Mouse (Mus musculus) intestine, postnatal 0 days (tissue): Measurements from ENCODE around the gene Cmtm3. TPM values are rescaled to one million over a fixed set of nuclear protein-coding genes. Genes with fewer than 3 reads are reported as not detected.
"Not testable (repeated sequence)": the region's sequence is repeated elsewhere in the genome, so short reads cannot be mapped to it uniquely, and the experiment has no call there.

Experiments used
- ATAC-seq: fragments of 200-750 bp; cut with Nextera tagmentation; 2 replicates; pipeline ENCODE4 v1.8.0; 2017; ENCODE audit warnings: mild to moderate bottlenecking, moderate TSS enrichment, moderate library complexity
- H3K27ac ChIP-seq: fragments of 300-500 bp; sonication (generic); 2 replicates; pipeline ENCODE4 v1.5.1; 2014; ENCODE audit warnings: mild to moderate bottlenecking, low read depth, low read length, moderate library complexity
- H3K27me3 ChIP-seq: fragments of 300-500 bp; sonication (generic); replicated peaks from 2 replicates; pipeline ENCODE4 v1.6.1; 2014; ENCODE audit warnings: low read length, mixed read lengths; ENCODE audit not compliant: control insufficient read depth, insufficient read depth
- H3K36me3 ChIP-seq: fragments of 300-500 bp; sonication (generic); 2 replicates; pipeline ENCODE4 v1.6.1; 2014; ENCODE audit warnings: mild to moderate bottlenecking, moderate library complexity; ENCODE audit not compliant: control insufficient read depth, insufficient read depth
- H3K4me1 ChIP-seq: fragments of 300-500 bp; sonication (generic); replicated peaks from 2 replicates; pipeline ENCODE4 v1.6.1; 2014; ENCODE audit warnings: antibody characterized with exemption, low read length, mixed read lengths; ENCODE audit not compliant: control insufficient read depth, insufficient read depth
- H3K4me2 ChIP-seq: fragments of 300-500 bp; sonication (generic); replicated peaks from 2 replicates; pipeline ENCODE4 v1.6.1; 2014; ENCODE audit warnings: low read depth, mild to moderate bottlenecking, moderate library complexity
- H3K4me3 ChIP-seq: fragments of 300-500 bp; sonication (generic); 2 replicates; pipeline ENCODE4 v1.5.1; 2014; ENCODE audit warnings: low read depth, low read length
- H3K9ac ChIP-seq: fragments of 300-500 bp; sonication (generic); 2 replicates; pipeline ENCODE4 v1.6.1; 2014; ENCODE audit warnings: mild to moderate bottlenecking, low read depth, low read length
- H3K9me3 ChIP-seq: fragments of 300-500 bp; sonication (generic); 2 replicates; pipeline ENCODE4 v1.6.1; 2016; ENCODE audit warnings: mixed run types; ENCODE audit not compliant: control insufficient read depth
- CTCF ChIP-seq: sonication (generic); IDR thresholded peaks from 2 replicates; pipeline ENCODE4 v1.5.1; 2016; ENCODE audit warnings: low read depth, mild to moderate bottlenecking, control low read depth, antibody characterized with exemption, moderate library complexity
- WGBS: fragments of 180-500 bp; shearing (Covaris S2); extraction: QIAGEN DNeasy Blood & Tissue Kit; methylation state at CpG from one replicate; pipeline ENCODE4 v1.1.7; 2014; 5-methylcytosine and 5-hydroxymethylcytosine counted together
- polyA plus RNA-seq: library from polyadenylated mRNA; unstranded; fragments of >200 nt; fragmentation: Nextera tagmentation; extraction: Ambion mirVana; gene quantifications from 2 replicates; pipeline ENCODE4 v1.2.1, GENCODE M21; 2015

The Cmtm3 gene
- polyA plus RNA-seq, 1 experiment from 2014 or later = 40.3 TPM

DNA sequence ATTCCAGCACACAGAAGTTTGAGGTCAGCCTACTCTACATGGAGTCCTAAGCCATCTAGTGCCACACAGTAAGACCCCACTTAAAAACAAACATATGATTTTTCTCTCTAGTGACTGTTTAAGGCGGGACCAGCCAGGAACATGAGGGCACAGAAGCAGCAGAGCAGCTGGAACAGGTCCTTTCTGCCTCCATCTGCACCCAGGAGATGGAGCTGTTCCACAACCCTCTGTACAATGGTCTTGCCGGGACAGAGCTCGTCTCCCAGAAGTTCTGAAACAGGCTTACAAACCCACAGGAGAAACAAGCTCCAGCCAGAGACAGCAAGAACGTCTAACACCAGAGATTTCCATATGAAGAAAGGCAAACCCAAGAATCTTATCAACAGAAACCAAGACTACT is 25.9 kb upstream of the Cmtm3 start:
- WGBS = 53% methylated on average over 4 of the region's 4 CpGs

DNA sequence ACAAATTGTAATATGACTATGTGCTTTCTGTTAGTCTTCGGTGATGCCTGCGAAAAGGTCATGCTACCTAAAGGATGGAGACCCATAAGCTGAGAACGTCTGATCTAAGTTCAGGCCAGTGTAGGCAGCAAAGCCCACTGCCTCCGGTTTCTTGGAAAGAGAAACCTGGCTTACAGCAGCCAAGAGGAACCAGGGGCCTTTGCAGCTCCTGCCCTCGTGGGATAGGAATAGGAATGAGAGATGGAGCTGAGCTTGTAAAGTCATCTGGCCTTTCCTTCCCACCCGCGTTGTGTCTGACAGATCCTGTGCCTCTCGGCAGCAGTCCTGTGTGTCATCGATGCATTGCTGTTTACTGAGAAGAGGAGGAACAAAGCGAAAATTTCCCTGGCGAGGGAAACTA is 17.9 kb upstream of the Cmtm3 start, which contains the start of gene Gm11020:
Gm11020 (plus strand) TSS at position 301 of the 400 bp plus-strand sequence.
- not testable (repeated sequence) for H3K4me3 ChIP-seq, H3K4me1 ChIP-seq, H3K9me3 ChIP-seq, ATAC-seq, H3K36me3 ChIP-seq, H3K27ac ChIP-seq, H3K27me3 ChIP-seq, H3K9ac ChIP-seq, H3K4me2 ChIP-seq
- 75% methylated on average over 7 of the region's 11 CpGs for WGBS

More for the DNA sequence above, 25.9 kb upstream of the Cmtm3 start:
- Histone ChIP-seq H3K36me3 (no peaks in the 10 kb centered on the region), H3K9ac (no peak overlapping the region), H3K27me3 (no peaks in the 10 kb centered on the region), H3K4me3 (no peak overlapping the region), H3K4me2 (no peak overlapping the region), H3K4me1 (no peaks in the 10 kb centered on the region), H3K27ac (no peak overlapping the region), H3K9me3 (no peaks in the 10 kb centered on the region)
- peak; percentile 61 for TF ChIP-seq CTCF
- ATAC-seq = no peak

DNA sequence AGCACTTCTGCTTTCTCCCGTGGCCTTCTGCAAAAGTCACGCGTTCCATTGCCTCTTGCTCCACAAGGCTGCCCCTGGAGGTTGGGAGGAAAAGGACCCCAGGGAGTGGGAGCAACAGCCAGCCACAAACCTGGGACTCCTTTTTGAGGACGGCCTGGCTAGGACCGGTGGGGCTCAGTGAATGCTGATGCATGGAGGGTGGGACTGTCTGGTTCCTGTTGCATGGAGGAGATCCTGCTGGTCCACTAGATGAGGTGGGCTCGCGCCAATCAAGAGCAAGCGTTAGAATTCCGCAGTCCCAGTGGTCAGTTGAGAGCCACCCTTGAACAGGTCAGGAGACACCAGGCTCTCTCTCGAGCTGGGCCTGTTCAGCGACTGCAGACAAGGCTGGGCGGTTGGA is 17.3 kb upstream of the Cmtm3 start, which contains the start of gene Cmtm2b:
Cmtm2b (plus strand) TSS at position 301 of the 400 bp plus-strand sequence.
- ATAC-seq, H3K27me3 ChIP-seq, H3K9me3 ChIP-seq, H3K36me3 ChIP-seq, H3K4me2 ChIP-seq, H3K27ac ChIP-seq, H3K9ac ChIP-seq, H3K4me3 ChIP-seq, H3K4me1 ChIP-seq: not testable (repeated sequence)
- 85% methylated on average over 12 of the region's 12 CpGs for WGBS

DNA sequence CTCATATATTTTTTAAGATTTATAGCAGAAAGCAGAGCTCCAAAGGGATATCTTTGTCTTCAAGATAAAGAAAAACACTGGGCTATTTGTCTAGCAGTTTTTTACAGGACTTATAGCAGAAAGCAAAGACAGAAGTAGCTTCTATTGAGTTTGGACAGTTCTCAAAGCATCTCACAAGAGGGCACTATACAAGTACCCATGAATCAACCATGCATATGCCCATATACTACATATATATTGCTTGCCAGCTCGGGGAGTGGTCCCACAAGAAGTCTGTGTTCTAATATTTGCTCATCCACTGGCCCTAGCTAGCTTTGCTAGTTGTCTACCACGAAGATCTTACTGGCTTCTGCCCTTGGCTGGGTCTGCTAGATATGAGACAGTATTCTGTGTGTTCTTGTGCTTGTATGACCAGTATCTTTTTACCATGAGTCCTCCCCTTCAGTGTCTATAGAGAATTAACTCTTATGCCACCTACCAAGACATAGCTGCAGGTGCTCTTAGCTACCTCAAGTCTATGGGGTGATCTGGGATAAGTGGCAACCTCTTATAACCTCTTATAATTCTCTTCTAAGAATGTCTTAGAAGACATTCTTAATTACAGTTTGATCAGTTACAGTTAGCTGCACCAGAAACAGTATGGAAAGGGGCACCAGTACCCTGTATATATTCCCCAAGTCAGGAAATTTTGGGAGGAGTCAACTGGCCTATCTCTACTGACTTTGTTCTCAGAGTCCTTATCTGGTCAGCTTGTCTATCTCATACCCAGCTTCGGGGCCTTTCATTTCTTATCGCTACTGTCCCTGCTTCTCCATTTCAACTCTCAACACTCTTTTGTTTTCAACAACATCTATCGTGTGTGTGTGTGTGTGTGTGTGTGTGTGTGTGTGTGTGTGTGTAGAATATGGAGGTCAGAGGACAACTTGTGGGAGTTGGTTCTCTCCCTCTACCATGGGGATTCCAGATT is 6.3 kb upstream of the Cmtm3 start:
- 68% methylated on average over 5 of the region's 5 CpGs for WGBS
- ATAC-seq = no peak
- no peak overlapping the region for H3K4me2 ChIP-seq

DNA sequence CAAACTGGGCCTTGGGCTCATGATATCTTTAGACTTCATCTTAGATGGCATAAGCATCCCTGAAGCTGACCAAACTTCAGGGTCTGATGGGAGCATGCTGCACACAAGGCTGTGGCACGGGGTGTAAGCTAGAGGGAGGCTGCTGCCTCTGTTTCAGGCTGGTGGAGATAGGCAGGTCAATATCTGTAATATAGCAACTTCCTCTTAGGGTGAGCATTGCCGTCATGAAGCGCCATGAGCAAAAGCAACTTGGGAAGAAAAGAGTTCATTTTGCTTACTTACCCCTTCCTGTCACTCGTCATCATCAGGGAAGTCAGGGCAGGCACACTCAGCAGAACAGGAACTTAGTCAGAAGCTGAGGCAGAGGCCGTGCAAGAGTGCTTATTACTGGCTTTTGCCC is 5.4 kb upstream of the Cmtm3 start:
- Histone ChIP-seq H3K9ac (no peak overlapping the region), H3K4me1 (no peaks in the 10 kb centered on the region), H3K4me3 (no peak overlapping the region), H3K4me2 (no peak overlapping the region), H3K27ac (no peak overlapping the region), H3K36me3 (no peaks in the 10 kb centered on the region), H3K27me3 (no peaks in the 10 kb centered on the region), H3K9me3 (no peaks in the 10 kb centered on the region)
- no peak for TF ChIP-seq CTCF
- ATAC-seq = no peak
- WGBS = 63% methylated on average over 5 of the region's 5 CpGs

More for the DNA sequence above, 6.3 kb upstream of the Cmtm3 start:
- peak; percentile 35; the same call in 1 of the 2 replicates for TF ChIP-seq CTCF
- Histone ChIP-seq H3K4me1 (no peaks in the 10 kb centered on the region), H3K9ac (no peak overlapping the region), H3K4me3 (no peak overlapping the region), H3K36me3 (no peaks in the 10 kb centered on the region), H3K9me3 (no peaks in the 10 kb centered on the region), H3K27ac (no peak overlapping the region), H3K27me3 (no peaks in the 10 kb centered on the region)

DNA sequence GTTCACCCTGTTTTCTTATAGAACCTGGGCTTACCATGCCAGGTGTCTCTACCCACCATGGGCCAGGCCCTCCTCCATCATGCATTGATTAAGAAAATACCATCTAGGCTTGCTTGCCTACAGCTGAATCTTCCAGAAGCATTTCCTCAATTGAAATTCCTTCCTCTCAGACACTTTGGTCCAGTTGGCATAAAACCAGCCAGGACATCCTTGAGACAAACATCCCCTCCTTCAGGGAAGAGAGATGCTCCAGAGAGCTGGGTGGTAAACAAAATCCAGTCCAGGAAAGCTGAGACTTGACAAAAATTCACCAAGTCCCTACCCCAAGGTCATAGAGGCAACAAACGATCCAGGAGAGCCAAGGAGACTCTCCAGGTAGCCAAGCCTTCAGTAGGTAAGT is 5.0 kb upstream of the Cmtm3 start:
- ATAC-seq = no peak
- WGBS = 77% methylated on average over 1 of the region's 1 CpGs
- no peaks in the 10 kb centered on the region for H3K4me1 ChIP-seq
- no peaks in the 10 kb centered on the region for H3K9me3 ChIP-seq
- no peak overlapping the region for H3K9ac ChIP-seq
- H3K4me2 ChIP-seq = no peak overlapping the region
- H3K4me3 ChIP-seq = no peak overlapping the region
- no peak overlapping the region for H3K27ac ChIP-seq
- no peaks in the 10 kb centered on the region for H3K27me3 ChIP-seq
- no peak for TF ChIP-seq CTCF
- no peaks in the 10 kb centered on the region for H3K36me3 ChIP-seq
